Mouse (Mus musculus) lung, postnatal 4 days (tissue): ENCODE data around the gene Fgfrl1.
"Not testable (repeated sequence)": the region's sequence is repeated elsewhere in the genome, so short reads cannot be mapped to it uniquely, and the experiment has no call there.

Source experiments
- DNase-seq, 2 experiments: peaks; one replicate each; pipeline ENCODE4 v3.0.0; 2021

Gene Fgfrl1

DNA sequence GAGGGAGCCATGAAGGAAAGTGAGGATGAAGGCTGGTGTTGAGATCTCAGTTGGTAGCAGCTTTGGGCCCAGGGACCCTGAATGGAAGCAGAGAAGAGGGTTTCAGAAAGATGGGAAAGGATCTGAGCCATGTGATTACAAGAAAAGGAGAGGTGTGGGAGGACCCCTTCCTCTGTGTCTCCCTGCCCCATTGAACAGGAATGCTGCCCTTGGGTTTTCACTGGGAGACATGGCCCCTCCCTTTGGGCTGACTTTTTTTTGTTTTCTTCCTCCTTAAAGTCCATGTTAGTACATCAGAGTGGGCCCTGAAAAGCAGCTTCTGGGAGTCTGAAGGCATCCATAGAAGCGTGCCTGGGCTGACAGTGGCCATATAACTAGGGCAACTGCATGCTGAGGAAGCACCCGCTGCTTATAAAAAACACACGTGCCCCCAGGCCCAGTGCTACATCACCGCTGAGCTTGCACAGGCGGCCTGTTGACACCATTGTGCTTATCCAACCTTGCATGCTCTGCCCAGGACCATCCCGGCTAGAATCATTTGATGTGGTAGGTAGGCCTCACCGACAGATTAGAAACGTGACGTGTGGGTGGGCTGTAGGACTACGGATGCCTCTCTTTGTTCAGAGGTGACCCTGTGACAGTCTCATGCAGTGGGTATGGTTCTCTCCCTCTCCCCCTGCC is 9.3 kb downstream of the Fgfrl1 start:
- no peak for DNase-seq

DNA sequence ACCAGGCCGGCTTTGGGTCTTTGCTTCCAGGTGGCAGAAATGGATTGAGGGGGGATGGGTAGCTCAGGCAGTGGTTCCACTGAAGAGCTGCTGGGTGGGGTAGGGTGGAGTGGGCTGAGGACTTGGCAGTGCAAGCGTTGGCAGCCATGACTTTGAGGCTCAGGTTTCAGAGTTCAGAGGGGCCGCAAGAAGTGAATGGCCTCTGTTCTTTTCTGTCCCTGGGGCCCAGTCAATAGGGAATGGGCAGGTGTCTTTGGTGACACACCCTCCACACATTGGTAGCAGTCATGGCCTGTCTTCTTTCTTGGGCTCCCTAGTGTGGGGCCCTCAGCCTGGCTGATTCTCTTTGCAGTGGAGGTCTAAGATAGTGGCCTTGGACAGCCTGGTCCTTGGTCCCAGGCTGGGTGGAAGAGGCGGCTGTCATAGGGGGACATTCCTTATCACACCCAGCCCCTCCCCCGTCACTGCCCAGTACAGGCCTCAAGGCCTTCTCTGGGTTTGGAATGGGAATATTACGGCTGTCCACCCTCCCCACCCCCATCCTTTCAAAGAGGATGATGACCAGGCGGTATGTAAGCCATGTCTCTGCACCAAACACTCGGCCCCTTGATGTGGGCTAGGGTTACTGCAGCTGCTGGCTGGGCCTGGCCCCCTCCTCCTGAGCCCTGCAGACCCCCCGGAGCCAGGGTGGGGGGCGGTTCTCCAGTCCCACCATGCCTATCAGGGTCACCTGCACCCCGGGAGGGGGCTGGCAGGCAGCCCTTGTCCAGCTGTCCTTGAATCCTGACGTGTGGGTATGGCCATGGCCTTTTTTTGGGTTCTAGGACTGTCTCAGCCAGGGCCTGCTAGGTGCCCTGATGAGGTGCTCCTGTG is 11.8 kb downstream of the Fgfrl1 start:
- DNase-seq = no peak

GRCm38 (mm10) chr5:108707758-108708157 is 15.6 kb downstream of the Fgfrl1 start:
- no peak for DNase-seq

DNA sequence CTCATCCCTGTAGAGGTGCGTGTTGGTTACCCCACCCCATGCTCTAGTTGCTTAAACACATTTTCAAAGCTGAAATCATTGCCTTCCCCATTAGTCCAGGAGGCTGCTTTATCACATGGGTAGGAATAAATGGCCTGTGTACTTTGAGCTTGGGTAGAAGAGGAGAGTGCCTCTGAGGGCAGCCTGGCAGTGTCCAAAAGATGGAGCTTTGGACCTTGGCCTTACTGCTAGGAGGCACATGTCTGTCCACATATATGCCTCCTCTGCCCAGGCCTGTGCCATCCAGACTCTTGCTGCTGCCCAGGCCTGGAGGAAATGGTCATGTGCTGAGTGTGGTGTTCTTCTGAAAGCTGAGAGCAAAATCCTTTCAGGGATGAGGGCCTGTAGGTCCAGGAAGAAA is 16.2 kb downstream of the Fgfrl1 start:
- DNase-seq = no peak

GRCm38 (mm10) chr5:108708981-108709731 is 17.0 kb downstream of the Fgfrl1 start:
- DNase-seq = no peak

DNA sequence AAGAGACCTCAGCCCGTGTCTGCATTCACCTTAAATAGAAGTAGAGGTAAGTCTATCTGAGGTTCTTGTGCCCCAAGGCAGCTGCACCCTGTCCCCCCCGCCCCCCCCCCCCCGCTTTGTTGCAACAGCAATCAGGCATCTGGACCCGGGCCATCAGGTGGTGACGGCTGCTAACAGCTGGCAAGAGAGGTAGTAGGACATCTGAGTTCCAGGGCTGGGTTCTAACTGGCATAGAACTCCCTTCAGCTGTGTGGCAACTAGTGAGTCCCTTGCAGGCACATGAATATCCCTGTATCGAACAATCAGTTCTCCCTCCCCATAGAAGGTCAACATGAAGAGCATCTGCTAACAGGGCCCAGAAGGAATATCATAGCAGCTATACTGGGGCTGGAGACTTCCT is 19.8 kb downstream of the Fgfrl1 start:
- no peak for DNase-seq

DNA sequence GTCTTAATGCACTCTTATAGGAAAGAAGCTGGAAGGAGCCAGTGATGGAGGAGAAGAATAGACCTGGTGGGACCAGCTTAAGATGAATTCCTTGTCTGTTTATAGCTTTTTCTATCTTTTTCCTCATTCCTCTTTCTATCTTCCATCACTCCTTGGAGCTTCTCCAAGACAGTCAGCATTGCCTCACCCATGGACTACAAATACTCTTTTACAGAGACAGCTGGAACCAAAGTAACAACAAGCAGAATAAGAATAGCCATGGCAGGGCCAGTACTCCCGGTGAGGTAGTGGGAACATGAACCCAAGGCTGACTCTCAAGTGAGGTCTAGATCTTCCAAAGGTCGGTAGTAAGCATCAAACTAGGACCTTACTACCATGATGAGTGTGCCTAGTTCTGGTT is 20.9 kb downstream of the Fgfrl1 start:
- no peak for DNase-seq

- no peak for DNase-seq
Observed at GRCm38 (mm10) chr5:108713691-108714090, 21.5 kb downstream of the Fgfrl1 start.

- DNase-seq = peak; percentile 33 to 64
Observed at GRCm38 (mm10) chr5:108714149-108714548, 22.0 kb downstream of the Fgfrl1 start.

DNA sequence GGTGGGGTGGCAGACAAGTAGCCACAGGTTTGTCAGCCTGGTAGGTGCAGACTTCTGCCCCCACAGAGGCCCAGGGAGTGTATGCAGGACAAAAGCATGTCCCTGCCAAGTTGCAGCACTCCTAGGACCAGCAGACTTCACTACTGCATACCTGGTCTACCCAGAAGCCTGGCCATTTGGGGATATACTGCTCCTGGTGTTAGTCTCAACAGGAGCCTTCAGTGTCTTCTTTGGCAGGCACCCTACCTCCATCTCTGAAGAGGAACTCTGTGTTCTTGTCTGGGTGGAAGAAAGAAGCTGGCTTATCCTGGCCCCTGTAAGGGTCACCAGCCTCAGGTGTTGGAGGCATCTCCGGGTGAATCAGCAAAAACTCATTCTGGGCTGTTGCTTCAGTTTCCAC is 23.8 kb downstream of the Fgfrl1 start:
- DNase-seq = peak in 1 of 2 experiments; percentile 14

GRCm38 (mm10) chr5:108718051-108718450 is 25.9 kb downstream of the Fgfrl1 start:
- DNase-seq = no peak

DNA sequence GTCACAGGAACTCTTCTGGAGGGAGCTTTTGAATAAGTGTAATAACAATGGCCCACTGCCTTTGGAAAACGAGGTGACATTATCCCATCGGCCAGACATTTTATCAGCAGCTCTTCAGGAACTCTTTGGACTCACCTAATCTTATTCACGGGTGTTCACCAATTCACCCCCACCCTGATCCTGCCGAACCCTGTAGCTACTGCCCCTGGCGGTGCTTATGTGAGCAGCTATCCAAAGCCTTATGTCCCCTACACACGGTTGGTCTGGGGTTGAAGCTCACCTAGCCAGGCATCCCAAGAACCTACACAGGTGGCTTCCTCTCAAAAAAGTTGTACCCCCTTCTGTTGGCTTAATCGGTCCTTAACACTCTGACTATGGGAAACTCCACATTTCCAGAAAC is 27.6 kb downstream of the Fgfrl1 start:
- no peak for DNase-seq

DNA sequence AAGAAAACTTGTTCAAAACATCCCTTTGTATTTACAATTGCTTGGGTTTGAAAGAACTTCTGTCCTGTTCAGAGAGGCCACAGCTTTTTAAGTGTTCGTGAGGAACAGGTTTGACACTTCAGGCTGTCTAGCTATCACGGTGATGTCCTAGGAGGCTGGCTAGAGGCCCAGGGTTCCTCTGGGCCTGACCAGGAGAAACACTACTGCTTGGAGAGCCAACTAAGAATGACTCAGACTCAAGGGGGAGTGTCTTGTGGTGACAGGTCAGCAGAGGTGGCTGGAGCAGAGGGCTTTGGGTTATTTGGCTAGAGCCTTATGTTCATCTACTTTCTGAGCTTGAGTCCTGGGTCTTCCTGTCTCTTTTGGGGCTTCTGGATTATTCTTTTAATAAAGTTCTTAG is 31.8 kb downstream of the Fgfrl1 start:
- DNase-seq = no peak

- peak; percentile 59 to 73 for DNase-seq
Observed at GRCm38 (mm10) chr5:108726557-108727248, 34.5 kb downstream of the Fgfrl1 start.

GRCm38 (mm10) chr5:108727425-108727824 is 35.2 kb downstream of the Fgfrl1 start:
- DNase-seq = no peak

DNA sequence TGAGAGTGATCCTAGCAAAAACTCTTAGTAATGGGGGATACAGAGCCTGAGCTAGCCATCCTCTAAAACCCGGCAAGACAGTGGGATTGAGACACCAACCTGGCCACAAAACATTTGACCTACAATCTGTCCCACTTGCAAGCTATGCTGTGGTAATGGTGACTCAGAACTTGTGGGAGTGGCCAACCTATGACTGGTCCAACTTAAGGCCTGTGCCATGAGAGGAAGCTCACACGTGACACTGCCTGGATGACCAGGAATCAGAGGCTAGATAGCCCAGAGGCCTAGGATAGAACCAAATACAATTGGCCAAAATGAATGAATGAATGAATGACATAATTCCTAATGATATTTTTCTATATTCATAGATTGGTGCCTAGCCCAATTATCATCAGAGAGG is 49.7 kb downstream of the Fgfrl1 start:
- no peak for DNase-seq

DNA sequence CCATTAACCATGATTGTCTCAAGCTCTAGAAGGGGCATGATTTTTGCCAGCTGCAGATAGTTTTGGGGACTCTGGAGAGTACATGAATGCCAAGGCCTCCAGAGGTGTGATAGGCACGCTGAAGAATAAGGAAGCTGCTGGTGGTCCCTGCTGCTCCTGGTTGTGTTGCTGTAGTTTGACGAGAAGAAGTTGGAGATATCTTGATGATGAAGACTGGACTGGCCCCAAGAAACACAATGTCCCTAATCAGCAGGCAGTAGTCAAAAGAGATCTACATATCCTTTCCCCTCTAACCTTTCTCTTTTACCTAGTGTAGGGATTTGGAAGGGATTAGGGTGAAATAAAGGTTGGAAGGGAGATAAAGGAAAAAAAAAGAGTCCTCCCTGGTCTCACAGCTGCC is 50.4 kb downstream of the Fgfrl1 start:
- no peak for DNase-seq

GRCm38 (mm10) chr5:108743856-108744255 is 51.7 kb downstream of the Fgfrl1 start:
- no peak for DNase-seq

GRCm38 (mm10) chr5:108744629-108745028 is 52.4 kb downstream of the Fgfrl1 start:
- DNase-seq = no peak

DNA sequence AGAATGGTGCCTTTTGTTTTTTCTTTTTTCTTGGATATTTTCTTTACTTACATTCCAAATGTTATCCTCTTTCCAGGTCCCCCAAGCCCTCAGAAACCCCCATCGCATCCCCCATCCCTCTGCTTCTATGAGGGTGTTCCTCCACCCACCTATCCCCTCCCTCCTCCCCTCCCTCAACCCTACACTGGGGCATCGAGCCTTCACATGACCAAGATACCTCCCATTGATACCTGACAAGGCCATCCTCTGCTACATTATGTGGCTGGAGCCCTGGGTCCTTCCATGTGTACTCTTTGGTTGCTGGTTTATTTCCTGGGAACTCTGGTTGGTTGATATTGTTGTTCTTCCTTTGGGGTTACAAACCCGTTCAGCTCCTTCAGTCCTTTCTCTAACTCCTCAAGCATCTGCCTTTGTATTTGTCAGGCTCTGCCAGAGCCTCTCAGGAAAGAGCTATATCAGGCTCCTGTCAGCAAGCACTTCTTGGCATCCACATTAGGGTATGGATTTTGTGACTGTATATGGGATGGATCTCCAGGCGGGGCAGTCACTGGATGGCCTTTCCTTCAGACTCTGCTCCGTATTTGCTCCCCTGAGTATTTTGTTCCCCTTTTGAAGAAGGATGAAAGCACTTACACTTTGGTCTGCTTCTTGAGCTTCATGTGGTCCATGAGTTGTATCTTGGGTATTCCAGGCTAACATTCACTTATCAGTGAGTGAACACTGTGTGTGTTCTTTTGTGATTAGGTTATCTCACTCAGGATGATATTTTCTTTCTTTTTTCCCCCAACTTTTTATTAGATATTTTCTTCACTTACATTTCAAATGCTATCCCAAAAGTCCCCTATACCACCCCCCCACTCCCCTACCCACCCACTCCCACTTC is 58.4 kb downstream of the Fgfrl1 start:
- DNase-seq = no peak

GRCm38 (mm10) chr5:108751258-108751657 is 59.1 kb downstream of the Fgfrl1 start:
- DNase-seq = not testable (repeated sequence)
